Mouse (Mus musculus) macrophage (primary cell): Measurements from ENCODE around the gene Ak9. TPM values are rescaled to one million over a fixed set of nuclear protein-coding genes. Genes with fewer than 3 reads are reported as not detected.

Experiments
- H3K27ac ChIP-seq: fragments of 350-480 bp; formaldehyde crosslinking; 2 replicates; pipeline ENCODE4 v1.9.0; 2021
- H3K36me3 ChIP-seq: fragments of 350-480 bp; formaldehyde crosslinking; 2 replicates; pipeline ENCODE4 v1.9.0; 2021; ENCODE audit errors: inconsistent target
- H3K4me3 ChIP-seq: fragments of 350-480 bp; formaldehyde crosslinking; 2 replicates; pipeline ENCODE4 v1.9.0; 2021; ENCODE audit errors: inconsistent target
- H3K79me2 ChIP-seq: fragments of 350-480 bp; formaldehyde crosslinking; 2 replicates; pipeline ENCODE4 v1.9.0; 2021; ENCODE audit errors: inconsistent target
- WGBS: methylation state at CpG from one replicate; pipeline ENCODE4 v1.1.7; 2026; ENCODE audit warnings: inconsistent platforms; ENCODE audit not compliant: missing documents; 5-methylcytosine and 5-hydroxymethylcytosine counted together
- polyA plus RNA-seq: library from polyadenylated mRNA; stranded (reverse); fragments of 250-400 nt; gene quantifications from 3 replicates; pipeline ENCODE4 v1.2.4, GENCODE M21; 2018; ENCODE audit warnings: inconsistent platforms
- total RNA-seq, 78 experiments: library from RNA; depleted of rRNA; stranded (reverse); fragments of 250-400 nt; gene quantifications; 1 replicate in 9 of 78; 2 replicates in 24 of 78; 3 replicates in 43 of 78; 4 replicates in 2 of 78; pipeline ENCODE4 v1.2.4; 2018; ENCODE audit warnings: inconsistent platforms in 56 of 78

The Ak9 gene
- under 1 TPM in 15 of 26 experiments, not detected in 11; 0.06 to 0.55 (median 0.31) TPM for total RNA-seq (2018; cell fraction: chromatin; rRNA removed)
- under 1 TPM in 14 of 26 experiments, not detected in 12; under 0.01 to 0.05 (median 0.04) TPM for total RNA-seq (2018; cell fraction: cytosol; rRNA removed)
- total RNA-seq (2018; cell fraction: nucleus; rRNA removed): under 1 TPM in 5 of 26 experiments, not detected in 21; 0.05 to 0.15 (median 0.13) TPM
- 0.09 TPM in 1 of 3 replicates, not detected in the others for polyA plus RNA-seq

GRCm38 (mm10) chr10:41303639-41304444 lies at the start of gene Ak9:
TSS of gene Ak9 (plus strand) at chr10:41303980.
- H3K27ac ChIP-seq: peak within 1 kb of the TSS; percentile 52
- peaks cover 39% of the 10 kb centered on the region for H3K79me2 ChIP-seq
- under 1% methylated on average over 25 of the region's 25 CpGs for WGBS
- no peaks in the 10 kb centered on the region for H3K36me3 ChIP-seq
- peak within 1 kb of the TSS; percentile 74 for H3K4me3 ChIP-seq

GRCm38 (mm10) chr10:41260243-41261006 lies 43.4 kb upstream of the Ak9 start:
- Histone ChIP-seq H3K36me3 (peaks cover 27% of the 10 kb centered on the region), H3K4me3 (no peak overlapping the region), H3K27ac (no peak overlapping the region), H3K79me2 (no peaks in the 10 kb centered on the region)
- 95% methylated on average over 6 of the region's 8 CpGs for WGBS

DNA sequence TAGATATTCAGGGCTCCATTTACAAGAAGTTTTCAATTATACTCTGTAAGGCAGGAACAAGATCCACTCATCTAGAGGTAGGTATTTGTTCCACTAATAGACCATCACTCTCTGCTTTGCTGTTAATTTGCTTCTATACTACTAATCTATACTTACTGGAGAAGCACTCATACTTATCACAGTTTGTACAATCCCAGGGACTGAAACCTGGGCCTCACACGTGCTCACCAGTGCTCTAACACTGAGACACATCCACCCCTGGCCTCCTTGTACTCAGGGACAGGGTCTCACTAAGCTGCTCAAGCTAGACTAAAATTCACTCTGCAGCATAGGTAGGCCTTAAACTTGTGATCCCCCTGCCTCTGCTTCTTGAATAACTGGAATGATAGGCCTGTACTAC lies 42.6 kb upstream of the Ak9 start:
- Histone ChIP-seq H3K4me3 (no peak overlapping the region), H3K36me3 (peaks cover 19% of the 10 kb centered on the region; the same call in 1 of the 2 replicates), H3K79me2 (no peaks in the 10 kb centered on the region), H3K27ac (no peak overlapping the region)
- WGBS: 100% methylated on average over 1 of the region's 1 CpGs

- Histone ChIP-seq H3K4me3 (no peak overlapping the region), H3K27ac (no peak overlapping the region), H3K79me2 (no peaks in the 10 kb centered on the region), H3K36me3 (peaks cover 18% of the 10 kb centered on the region; the same call in 1 of the 2 replicates)
Observed at GRCm38 (mm10) chr10:41261889-41262288, 41.9 kb upstream of the Ak9 start.

GRCm38 (mm10) chr10:41271860-41272259 lies 31.9 kb upstream of the Ak9 start:
- 97% methylated on average over 7 of the region's 7 CpGs for WGBS
- no peak overlapping the region for H3K27ac ChIP-seq
- H3K36me3 ChIP-seq: peaks cover 50% of the 10 kb centered on the region; the same call in 1 of the 2 replicates
- H3K79me2 ChIP-seq: no peaks in the 10 kb centered on the region
- no peak overlapping the region for H3K4me3 ChIP-seq

- no peaks in the 10 kb centered on the region for H3K79me2 ChIP-seq
- 100% methylated on average over 1 of the region's 1 CpGs for WGBS
- H3K27ac ChIP-seq: no peak overlapping the region
- H3K4me3 ChIP-seq: no peak overlapping the region
- H3K36me3 ChIP-seq: peaks cover 42% of the 10 kb centered on the region; the same call in 1 of the 2 replicates
Observed at GRCm38 (mm10) chr10:41274871-41275270, 28.9 kb upstream of the Ak9 start.

GRCm38 (mm10) chr10:41278808-41279207 lies 25.0 kb upstream of the Ak9 start:
- H3K27ac ChIP-seq: no peak overlapping the region
- H3K36me3 ChIP-seq: peaks cover 24% of the 10 kb centered on the region; the same call in 1 of the 2 replicates
- no peaks in the 10 kb centered on the region for H3K79me2 ChIP-seq
- WGBS: 92% methylated on average over 1 of the region's 1 CpGs
- no peak overlapping the region for H3K4me3 ChIP-seq

DNA sequence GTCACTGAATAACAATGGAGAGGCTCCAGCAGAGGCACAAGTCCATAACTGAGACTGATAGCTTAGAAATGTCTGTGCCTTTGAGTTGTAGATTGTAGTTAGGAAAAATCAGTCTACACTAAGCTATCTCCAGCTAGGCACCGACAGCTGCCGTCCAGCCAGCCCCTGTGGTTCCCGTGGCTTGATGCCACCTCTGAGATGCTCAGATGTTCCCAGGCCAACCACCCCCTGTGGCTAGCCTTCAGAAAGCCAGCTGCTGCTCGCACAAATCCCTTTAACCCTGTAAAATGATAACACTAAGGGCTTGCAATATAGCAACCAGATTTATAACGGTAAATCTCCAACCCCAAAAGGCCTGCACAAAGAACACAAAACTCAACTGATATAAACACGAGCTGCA lies 23.6 kb upstream of the Ak9 start:
- 91% methylated on average over 6 of the region's 6 CpGs for WGBS
- H3K36me3 ChIP-seq: peaks cover 19% of the 10 kb centered on the region; the same call in 1 of the 2 replicates
- H3K79me2 ChIP-seq: no peaks in the 10 kb centered on the region
- no peak overlapping the region for H3K4me3 ChIP-seq
- H3K27ac ChIP-seq: no peak overlapping the region

DNA sequence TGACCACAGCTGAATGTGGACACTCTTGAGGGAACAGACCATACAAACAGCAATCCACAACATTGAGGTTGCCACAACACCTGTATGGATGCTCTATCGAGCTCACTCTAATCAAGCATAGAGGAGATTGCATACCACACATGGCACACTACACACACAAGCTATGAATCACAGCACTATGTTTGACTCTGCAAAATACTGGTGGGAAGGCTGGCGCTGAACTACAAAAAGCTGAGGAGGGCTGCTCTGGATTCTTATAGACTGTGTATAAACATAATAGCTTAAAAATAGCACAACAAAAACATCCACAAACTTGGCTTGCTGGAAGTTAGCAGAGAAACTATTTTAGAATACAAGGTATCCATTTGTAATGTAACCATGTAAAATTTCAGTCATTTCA lies 23.0 kb upstream of the Ak9 start:
- Histone ChIP-seq H3K79me2 (no peaks in the 10 kb centered on the region), H3K36me3 (0 out of 2 replicates have a peak, but pooled peaks cover 15% of the 10 kb centered on the region), H3K4me3 (no peak overlapping the region), H3K27ac (no peak overlapping the region)
- 100% methylated on average over 2 of the region's 2 CpGs for WGBS

- no peak overlapping the region for H3K4me3 ChIP-seq
- 100% methylated on average over 2 of the region's 2 CpGs for WGBS
- H3K36me3 ChIP-seq: 0 out of 2 replicates have a peak, but pooled peaks cover 6% of the 10 kb centered on the region
- no peak overlapping the region for H3K27ac ChIP-seq
- peaks cover 7% of the 10 kb centered on the region; the same call in 1 of the 2 replicates for H3K79me2 ChIP-seq
Observed at GRCm38 (mm10) chr10:41282086-41282485, 21.7 kb upstream of the Ak9 start.

DNA sequence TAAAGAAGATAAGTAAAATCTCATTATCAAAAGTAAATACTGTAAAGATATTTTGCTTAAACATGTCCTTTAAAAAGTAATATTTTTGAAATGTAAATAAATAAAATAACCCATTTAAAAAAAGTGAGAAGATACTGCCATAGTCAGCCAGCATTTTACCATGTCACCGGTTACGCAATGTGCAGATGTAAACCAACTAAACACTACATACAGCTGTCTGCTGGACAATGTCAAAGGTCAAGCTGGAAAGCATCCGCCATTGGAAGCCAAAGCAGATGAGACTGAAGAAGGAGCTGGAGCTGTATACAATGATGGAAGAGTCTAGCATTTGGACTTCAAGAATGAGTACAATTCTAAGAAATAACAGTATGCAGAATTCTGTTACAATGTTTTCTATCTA lies 16.2 kb upstream of the Ak9 start:
- Histone ChIP-seq H3K79me2 (peaks cover 51% of the 10 kb centered on the region; the same call in 1 of the 2 replicates), H3K4me3 (no peak overlapping the region), H3K27ac (no peak overlapping the region), H3K36me3 (no peaks in the 10 kb centered on the region)
- WGBS: 93% methylated on average over 3 of the region's 3 CpGs

DNA sequence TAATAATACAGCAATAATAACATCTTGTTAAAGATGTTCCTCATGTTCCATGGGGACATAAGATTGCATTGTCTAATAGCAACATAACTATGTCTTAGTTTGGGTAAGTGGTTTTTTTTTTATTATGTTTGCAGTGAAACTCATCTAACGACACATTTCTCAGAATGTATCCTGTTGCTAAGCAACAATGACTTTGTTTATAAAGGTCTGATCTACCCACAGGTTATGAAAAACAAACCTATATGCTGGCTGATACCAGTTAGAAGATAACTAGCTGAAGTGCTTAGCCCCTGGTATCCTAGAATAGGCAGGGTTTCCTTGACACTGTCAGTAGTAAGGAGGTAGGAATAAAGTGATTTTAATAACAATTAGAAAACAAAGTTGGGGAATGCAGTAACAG lies 15.7 kb upstream of the Ak9 start:
- WGBS: 63% methylated on average over 1 of the region's 1 CpGs
- Histone ChIP-seq H3K79me2 (peaks cover 55% of the 10 kb centered on the region; the same call in 1 of the 2 replicates), H3K36me3 (no peaks in the 10 kb centered on the region), H3K27ac (no peak overlapping the region), H3K4me3 (no peak overlapping the region)

GRCm38 (mm10) chr10:41288771-41289415 lies 14.9 kb upstream of the Ak9 start:
- Histone ChIP-seq H3K36me3 (no peaks in the 10 kb centered on the region), H3K4me3 (no peak overlapping the region), H3K79me2 (peaks cover 64% of the 10 kb centered on the region; the same call in 1 of the 2 replicates), H3K27ac (no peak overlapping the region)
- 47% methylated on average over 16 of the region's 16 CpGs for WGBS

- whole genome bisulfite sequencing: 79% methylated on average over 2 of the region's 2 CpGs
- Histone ChIP-seq H3K27ac (no peak overlapping the region), H3K36me3 (no peaks in the 10 kb centered on the region), H3K4me3 (no peak overlapping the region), H3K79me2 (peaks cover 85% of the 10 kb centered on the region; the same call in 1 of the 2 replicates)
Observed at GRCm38 (mm10) chr10:41291021-41291420, 12.8 kb upstream of the Ak9 start.
